Mouse (Mus musculus) liver, embryonic 14.5 days (tissue): ENCODE data around the gene Ap3b1.
A peak's percentile ranks its signal among the peaks of the same experiment; 100 is the strongest.

Source experiments
- CTCF ChIP-seq: IDR thresholded peaks from 2 replicates; pipeline ENCODE4 v1.5.1; 2016; ENCODE audit warnings: antibody characterized with exemption, low read depth, control low read depth
- EP300 ChIP-seq: IDR thresholded peaks from 2 replicates; pipeline ENCODE4 v1.6.1; 2016; ENCODE audit warnings: antibody characterized with exemption, low read depth

DNA sequence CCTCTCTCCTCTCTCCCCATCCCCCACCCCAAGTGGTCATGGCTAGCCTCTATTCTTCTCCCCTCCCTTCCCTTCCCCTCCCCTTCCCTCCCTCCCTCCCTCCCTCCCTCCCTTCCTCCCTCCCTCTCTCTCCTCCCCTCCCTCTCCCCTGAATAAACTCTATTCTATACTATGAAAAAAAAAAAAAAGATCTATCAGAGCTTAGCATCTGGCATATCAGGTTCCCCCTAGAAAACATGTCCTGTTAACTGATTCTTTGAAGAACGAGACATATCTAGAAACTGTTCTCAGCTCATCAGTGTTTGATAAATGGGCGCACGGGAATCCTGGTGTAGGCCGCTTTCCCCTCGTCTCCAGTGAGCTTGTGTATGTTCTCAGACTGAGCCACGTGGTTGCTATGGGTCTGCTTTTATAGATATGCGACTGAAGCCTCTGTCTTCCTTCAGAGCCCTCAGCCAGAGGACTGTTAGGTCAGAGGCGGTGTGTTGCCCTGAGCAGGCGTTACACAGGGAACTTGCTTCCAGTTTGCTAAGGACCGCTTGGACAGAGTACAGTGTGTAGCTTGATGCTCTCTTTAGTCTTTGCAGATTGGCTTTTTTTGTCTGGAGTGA lies 154.5 kb downstream of the Ap3b1 start:
- TF ChIP-seq CTCF (no peak), EP300 (peak; percentile 35)
